Mouse (Mus musculus) hindbrain, postnatal 0 days (tissue): ENCODE data around the gene Fau. TPM values are rescaled to one million over a fixed set of nuclear protein-coding genes. Genes with fewer than 3 reads are reported as not detected.

ENCODE experiments used
- ATAC-seq: fragments of 200-750 bp; cut with Nextera tagmentation; 2 replicates; pipeline ENCODE4 v1.8.0; 2017; ENCODE audit warnings: mild to moderate bottlenecking, moderate TSS enrichment, moderate library complexity
- DNase-seq: peaks from one replicate; pipeline ENCODE4 v3.0.0-alpha.2; 2015; ENCODE audit warnings: low spot score
- H3K27ac ChIP-seq: fragments of 300-500 bp; sonication (generic); 2 replicates; pipeline ENCODE4 v1.5.1; 2014; ENCODE audit warnings: mild to moderate bottlenecking
- H3K27me3 ChIP-seq: fragments of 300-500 bp; sonication (generic); 2 replicates; pipeline ENCODE4 v1.6.1; 2014; ENCODE audit warnings: low read length, mixed read lengths; ENCODE audit not compliant: insufficient read depth
- H3K36me3 ChIP-seq: fragments of 300-500 bp; sonication (generic); 2 replicates; pipeline ENCODE4 v1.6.1; 2014; ENCODE audit warnings: low read length, mixed read lengths; ENCODE audit not compliant: insufficient read depth
- H3K4me1 ChIP-seq: fragments of 300-500 bp; sonication (generic); 2 replicates; pipeline ENCODE4 v1.6.1; 2014; ENCODE audit warnings: antibody characterized with exemption, low read length, mixed read lengths; ENCODE audit not compliant: insufficient read depth
- H3K4me2 ChIP-seq: fragments of 300-500 bp; sonication (generic); 2 replicates; pipeline ENCODE4 v1.6.1; 2014; ENCODE audit warnings: low read depth, mild to moderate bottlenecking, low read length, moderate library complexity, mixed read lengths
- H3K4me3 ChIP-seq: fragments of 300-500 bp; sonication (generic); 2 replicates; pipeline ENCODE4 v1.5.1; 2014; ENCODE audit warnings: low read length
- H3K9ac ChIP-seq: fragments of 300-500 bp; sonication (generic); replicated peaks from 2 replicates; pipeline ENCODE4 v1.6.1; 2014; ENCODE audit warnings: mild to moderate bottlenecking, low read length, moderate library complexity, mixed read lengths
- H3K9me3 ChIP-seq: fragments of 300-500 bp; sonication (generic); 2 replicates; pipeline ENCODE4 v1.6.1; 2016; ENCODE audit warnings: low read length, mixed read lengths
- CTCF ChIP-seq: IDR thresholded peaks from 2 replicates; pipeline ENCODE4 v1.5.1; 2016; ENCODE audit warnings: antibody characterized with exemption, control low read depth, low read depth
- WGBS: fragments of 180-500 bp; shearing (Covaris S2); extraction: QIAGEN DNeasy Blood & Tissue Kit; methylation state at CpG from one replicate; pipeline ENCODE4 v1.1.7; 2014; 5-methylcytosine and 5-hydroxymethylcytosine counted together
- polyA plus RNA-seq: library from polyadenylated mRNA; unstranded; fragments of >200 nt; fragmentation: Nextera tagmentation; extraction: Ambion mirVana; gene quantifications from 2 replicates; pipeline ENCODE4 v1.2.1, GENCODE M21; 2015
- total RNA-seq: library from RNA; depleted of rRNA; stranded (reverse); fragments of >200 nt; gene quantifications from 2 replicates; pipeline ENCODE4 v1.2.3, GENCODE M21; 2014

The Fau gene
- total and polyA plus RNA-seq, 2 experiments from 2014 or later, result 668 to 787 TPM

DNA sequence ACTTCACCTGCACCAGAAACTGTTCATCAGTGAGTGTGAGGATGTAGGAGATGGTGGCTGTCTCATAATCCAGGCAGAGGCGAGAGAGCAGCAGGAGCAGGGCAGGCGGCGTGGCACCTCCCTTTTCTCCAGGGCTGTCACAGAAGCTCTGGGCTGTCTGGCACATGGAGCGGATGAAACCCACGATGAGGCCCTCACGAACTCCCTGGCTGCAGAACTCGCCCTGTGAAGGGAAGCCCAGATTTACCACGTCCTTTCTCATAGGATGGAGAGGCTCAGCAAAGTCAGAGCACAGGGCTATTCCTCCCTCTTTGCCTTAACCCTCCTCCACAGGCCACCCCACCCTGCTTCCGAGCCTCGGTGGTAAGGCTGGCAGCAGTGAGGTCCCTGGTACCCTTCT lies 12.2 kb downstream of the Fau start:
- no peak for ATAC-seq
- WGBS, result 91% methylated on average over 8 of the region's 10 CpGs
- Histone ChIP-seq H3K4me1 (peaks cover 8% of the 10 kb centered on the region), H3K36me3 (peaks cover 31% of the 10 kb centered on the region), H3K9me3 (no peaks in the 10 kb centered on the region), H3K9ac (no peak overlapping the region), H3K4me2 (no peak overlapping the region), H3K27ac (no peak overlapping the region), H3K4me3 (no peak overlapping the region), H3K27me3 (no peaks in the 10 kb centered on the region)
- TF ChIP-seq CTCF, result no peak
- DNase-seq, result no peak

DNA sequence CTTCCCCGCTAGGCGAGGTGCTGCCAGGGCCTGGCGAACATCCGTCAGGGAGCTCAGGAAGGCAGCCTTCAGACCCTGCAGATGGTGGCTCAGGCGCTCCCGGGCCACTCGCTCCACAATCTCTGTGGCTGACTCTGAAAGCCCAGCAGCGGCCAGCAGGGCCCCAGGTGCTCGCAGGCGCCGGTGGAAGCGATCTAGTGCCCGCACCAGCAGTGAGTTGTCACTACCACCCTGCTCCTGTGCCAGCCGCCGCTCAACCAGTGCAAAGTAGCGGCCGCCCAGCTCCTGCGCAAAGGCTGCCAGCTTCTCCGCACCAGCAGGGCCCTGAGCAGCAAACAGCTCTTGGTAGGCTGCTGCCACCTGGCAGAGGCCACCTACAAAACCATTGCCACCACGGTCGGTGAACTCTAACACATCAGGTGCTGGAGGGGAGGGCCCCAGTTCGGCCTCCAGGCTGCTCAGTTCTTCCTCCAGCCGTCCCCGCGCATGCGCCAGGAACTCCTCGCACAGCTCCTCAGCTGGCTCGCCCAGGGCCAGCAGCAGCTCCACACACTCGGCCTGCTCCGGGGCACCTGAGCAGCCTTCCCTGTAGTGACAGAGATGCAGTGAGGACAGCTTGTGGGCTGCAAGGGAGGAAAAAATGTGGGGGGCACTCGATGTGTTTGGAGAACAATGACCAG lies 13.1 kb downstream of the Fau start:
- ATAC-seq (no peak), DNase-seq (no peak)
- peaks cover 8% of the 10 kb centered on the region for H3K4me1 ChIP-seq
- no peak for TF ChIP-seq CTCF
- no peak overlapping the region for H3K27ac ChIP-seq
- peaks cover 33% of the 10 kb centered on the region for H3K36me3 ChIP-seq
- H3K9ac ChIP-seq, result no peak overlapping the region
- H3K27me3 ChIP-seq, result no peaks in the 10 kb centered on the region
- WGBS, result 91% methylated on average over 31 of the region's 31 CpGs
- H3K4me2 ChIP-seq, result no peak overlapping the region
- H3K4me3 ChIP-seq, result no peak overlapping the region
- H3K9me3 ChIP-seq, result no peaks in the 10 kb centered on the region

DNA sequence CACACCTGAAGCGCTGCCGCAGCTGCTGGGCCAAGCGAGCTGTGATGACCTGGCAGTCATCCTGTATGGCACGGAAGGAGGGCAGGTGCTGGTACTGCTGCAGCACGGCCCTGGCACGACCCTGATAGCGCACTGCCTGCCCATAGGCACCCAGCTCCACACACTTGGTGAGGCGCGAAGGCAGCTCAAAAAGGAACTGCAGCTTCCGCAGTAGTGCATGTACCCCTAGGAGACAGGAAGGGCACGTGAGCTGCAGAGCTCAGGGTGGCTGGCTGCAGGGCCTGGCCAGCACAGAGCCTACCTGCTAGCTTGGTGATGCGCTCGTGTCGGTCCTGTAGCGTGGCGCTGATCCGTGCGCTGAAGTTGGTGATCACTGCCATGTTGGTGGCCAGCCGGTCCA lies 13.6 kb downstream of the Fau start:
- Histone ChIP-seq H3K4me2 (no peak overlapping the region), H3K4me3 (no peak overlapping the region), H3K4me1 (peaks cover 8% of the 10 kb centered on the region), H3K9ac (no peak overlapping the region), H3K27me3 (no peaks in the 10 kb centered on the region), H3K9me3 (no peaks in the 10 kb centered on the region), H3K27ac (no peak overlapping the region), H3K36me3 (peaks cover 33% of the 10 kb centered on the region)
- DNase-seq, result no peak
- 94% methylated on average over 19 of the region's 19 CpGs for WGBS
- TF ChIP-seq CTCF, result no peak
- no peak for ATAC-seq

DNA sequence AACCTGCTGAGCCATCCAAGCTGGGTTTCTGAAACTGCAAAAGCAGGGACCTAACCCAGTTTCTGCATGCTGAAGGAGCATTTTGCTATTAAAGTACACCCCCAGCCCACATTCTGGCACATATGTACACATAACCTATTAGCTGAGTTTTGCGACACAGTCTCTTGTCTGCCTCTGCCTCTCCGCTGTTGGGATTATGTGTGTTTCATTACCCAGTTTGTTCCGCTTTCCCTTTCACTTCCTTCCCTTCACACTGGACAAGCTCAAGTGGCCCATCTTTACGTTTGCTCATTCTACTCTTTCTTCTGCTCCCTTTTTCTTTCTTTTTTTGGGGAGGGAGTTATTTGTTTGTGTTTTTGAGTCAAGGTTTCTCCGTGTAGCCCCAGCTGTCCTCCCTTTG lies 16.2 kb downstream of the Fau start:
- ATAC-seq (no peak), DNase-seq (no peak)
- no peak overlapping the region for H3K27ac ChIP-seq
- 86% methylated on average over 5 of the region's 5 CpGs for WGBS
- no peaks in the 10 kb centered on the region for H3K27me3 ChIP-seq
- H3K4me3 ChIP-seq, result no peak overlapping the region
- no peak overlapping the region for H3K4me2 ChIP-seq
- no peaks in the 10 kb centered on the region for H3K9me3 ChIP-seq
- H3K36me3 ChIP-seq, result peaks cover 32% of the 10 kb centered on the region
- H3K9ac ChIP-seq, result no peak overlapping the region
- peaks cover 7% of the 10 kb centered on the region for H3K4me1 ChIP-seq
- TF ChIP-seq CTCF, result no peak

DNA sequence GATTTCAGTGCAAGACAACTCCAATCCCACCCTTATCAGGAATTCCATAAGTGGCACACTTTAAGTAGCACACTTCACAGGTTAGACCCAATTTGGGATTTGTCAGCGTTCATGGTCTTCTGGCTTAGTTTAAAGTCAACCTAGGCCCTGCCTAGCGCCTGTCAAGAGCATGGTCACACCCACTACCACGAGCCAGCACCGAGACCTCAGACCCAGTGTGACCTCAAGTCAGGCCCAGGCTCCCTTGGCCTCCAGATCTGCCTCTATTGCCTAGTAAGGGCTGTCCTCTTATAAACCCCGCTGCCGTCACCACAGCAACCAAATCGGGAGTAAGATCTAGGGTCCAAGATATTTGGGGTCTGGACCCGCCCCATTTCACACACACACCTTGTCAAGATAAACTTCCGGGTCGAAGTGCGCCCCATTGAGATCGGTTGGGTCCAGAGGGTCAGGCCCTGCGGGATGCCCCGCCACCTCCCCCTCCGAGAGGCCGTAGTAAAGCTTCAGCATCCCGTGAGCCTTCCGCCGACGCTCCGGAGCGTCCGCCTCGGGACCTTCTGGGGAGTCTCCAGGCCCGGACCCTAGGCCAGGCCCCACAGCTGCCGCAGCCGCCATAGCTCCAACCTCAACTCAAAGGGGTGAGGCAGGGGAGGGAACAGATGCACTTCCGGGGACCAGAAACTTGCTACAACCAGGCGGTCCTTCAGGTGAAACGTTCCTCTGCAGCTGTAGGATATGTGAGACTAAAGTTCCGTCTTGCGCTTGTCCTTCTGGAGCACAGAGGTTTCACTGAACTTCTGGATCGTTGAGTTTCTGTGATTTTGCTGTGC lies 19.1 kb downstream of the Fau start, which contains the start of gene Vps51:
Gene Vps51, minus strand, starts transcription at position 668 of the 830 bp plus-strand sequence.
- Histone ChIP-seq H3K27me3 (no peaks in the 10 kb centered on the region), H3K4me3 (peak within 1 kb of the TSS; percentile 81), H3K36me3 (peaks cover 30% of the 10 kb centered on the region), H3K9me3 (no peaks in the 10 kb centered on the region), H3K4me1 (peaks cover 7% of the 10 kb centered on the region), H3K27ac (peak within 1 kb of the TSS; percentile 90), H3K9ac (peak within 1 kb of the TSS; percentile 68), H3K4me2 (peak within 1 kb of the TSS; percentile 98)
- peak; percentile 93 for ATAC-seq
- peak; percentile 94 for DNase-seq
- WGBS, result under 1% methylated on average over 33 of the region's 33 CpGs
- TF ChIP-seq CTCF, result no peak

DNA sequence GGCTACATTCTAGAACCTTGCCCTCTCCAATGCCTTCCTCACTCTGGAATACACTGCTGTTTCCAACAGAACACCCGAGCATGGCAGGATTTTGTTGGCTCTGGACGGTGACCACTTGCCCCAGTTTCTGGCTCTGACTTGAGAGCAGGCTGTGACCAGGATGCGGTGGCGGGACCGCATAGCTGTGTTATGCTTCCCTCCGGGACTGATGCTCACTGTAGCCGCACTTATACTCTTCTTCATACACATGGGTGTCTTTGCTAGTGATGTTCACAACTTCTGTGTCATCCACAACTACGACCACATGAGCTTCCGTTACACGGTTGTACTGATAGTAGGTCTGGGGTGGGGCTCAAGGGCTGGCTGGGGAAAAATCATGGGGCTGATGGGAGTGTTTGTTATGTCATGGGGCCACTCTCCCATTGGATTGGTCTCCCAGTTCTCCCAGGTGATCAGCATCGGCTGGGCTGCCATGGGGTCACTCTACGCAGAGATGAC lies 22.4 kb downstream of the Fau start, which contains the start of gene Tmem262:
Gene Tmem262, plus strand, starts transcription at position 51 of the 498 bp plus-strand sequence.
- peaks cover 28% of the 10 kb centered on the region for H3K36me3 ChIP-seq
- H3K27me3 ChIP-seq, result no peaks in the 10 kb centered on the region
- no peak for TF ChIP-seq CTCF
- no peaks in the 10 kb centered on the region for H3K9me3 ChIP-seq
- no peak for ATAC-seq
- H3K27ac ChIP-seq, result no peak within 1 kb of the TSS
- WGBS, result 94% methylated on average over 12 of the region's 12 CpGs
- peaks cover 15% of the 10 kb centered on the region for H3K4me1 ChIP-seq
- no peak within 1 kb of the TSS for H3K4me2 ChIP-seq
- no peak for DNase-seq
- no peak within 1 kb of the TSS for H3K9ac ChIP-seq
- no peak within 1 kb of the TSS for H3K4me3 ChIP-seq

DNA sequence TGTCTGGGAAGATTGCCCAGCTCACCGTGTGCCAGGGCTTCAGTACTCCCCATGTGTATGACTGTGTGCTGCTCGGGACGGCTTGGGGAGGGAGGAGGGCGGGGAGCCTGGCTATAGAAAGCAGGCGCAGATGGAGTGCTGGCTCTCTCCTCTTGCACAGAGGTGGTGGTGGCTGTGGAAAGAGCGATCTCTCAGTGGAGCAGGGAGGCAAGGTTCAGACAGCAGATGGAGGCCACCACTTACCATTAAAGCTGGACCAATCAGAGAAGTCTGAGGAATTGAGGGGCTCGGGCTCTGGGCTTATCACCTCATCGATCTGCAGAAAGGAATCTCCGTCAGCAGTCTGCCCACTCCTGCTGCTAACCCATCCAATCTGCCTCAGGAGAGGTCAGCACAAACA lies 24.5 kb downstream of the Fau start, which contains the start of gene Gm28374:
Gene Gm28374, minus strand, starts transcription at position 101 of the 400 bp plus-strand sequence.
- WGBS, result 79% methylated on average over 9 of the region's 9 CpGs
- H3K27ac ChIP-seq, result no peak within 1 kb of the TSS
- ATAC-seq (no peak), DNase-seq (no peak)
- H3K9ac ChIP-seq, result no peak within 1 kb of the TSS
- H3K4me3 ChIP-seq, result no peak within 1 kb of the TSS
- H3K4me2 ChIP-seq, result no peak within 1 kb of the TSS
- H3K36me3 ChIP-seq, result peaks cover 28% of the 10 kb centered on the region
- TF ChIP-seq CTCF, result no peak
- H3K9me3 ChIP-seq, result no peaks in the 10 kb centered on the region
- H3K27me3 ChIP-seq, result no peaks in the 10 kb centered on the region
- H3K4me1 ChIP-seq, result peaks cover 8% of the 10 kb centered on the region
